Mouse (Mus musculus) hindbrain, embryonic 15.5 days (tissue): ENCODE data around the gene Nbea. TPM values are rescaled to one million over a fixed set of nuclear protein-coding genes. Genes with fewer than 3 reads are reported as not detected.

Experiments
- ATAC-seq: fragments of 200-750 bp; cut with Nextera tagmentation; 2 replicates; pipeline ENCODE4 v1.8.0; 2017; ENCODE audit warnings: low read depth, moderate number of reproducible peaks, moderate TSS enrichment; ENCODE audit not compliant: low FRiP score
- H3K27ac ChIP-seq: fragments of 300-500 bp; sonication (generic); replicated peaks from 2 replicates; pipeline ENCODE4 v1.5.1; 2015; ENCODE audit warnings: mild to moderate bottlenecking, inconsistent platforms
- H3K27me3 ChIP-seq: fragments of 300-500 bp; sonication (generic); 2 replicates; pipeline ENCODE4 v1.6.1; 2015; ENCODE audit warnings: control low read depth, inconsistent platforms
- H3K36me3 ChIP-seq: fragments of 300-500 bp; sonication (generic); 2 replicates; pipeline ENCODE4 v1.6.1; 2015; ENCODE audit warnings: control low read depth, inconsistent platforms
- H3K4me1 ChIP-seq: fragments of 300-500 bp; sonication (generic); replicated peaks from 2 replicates; pipeline ENCODE4 v1.6.1; 2015; ENCODE audit warnings: control low read depth, inconsistent platforms
- H3K4me2 ChIP-seq: fragments of 300-500 bp; sonication (generic); 2 replicates; pipeline ENCODE4 v1.6.1; 2015; ENCODE audit warnings: moderate library complexity, mild to moderate bottlenecking, inconsistent platforms
- H3K4me3 ChIP-seq: fragments of 300-500 bp; sonication (generic); 2 replicates; pipeline ENCODE4 v1.5.1; 2015; ENCODE audit warnings: mild to moderate bottlenecking, inconsistent platforms
- H3K9ac ChIP-seq: fragments of 300-500 bp; sonication (generic); 2 replicates; pipeline ENCODE4 v1.6.1; 2015; ENCODE audit warnings: inconsistent platforms
- H3K9me3 ChIP-seq: fragments of 300-500 bp; sonication (generic); 2 replicates; pipeline ENCODE4 v1.6.1; 2016; ENCODE audit warnings: control low read depth, inconsistent platforms
- WGBS: fragments of 180-500 bp; shearing (Covaris S2); methylation state at CpG from one replicate; pipeline ENCODE4 v1.1.7; 2015; 5-methylcytosine and 5-hydroxymethylcytosine counted together
- polyA plus RNA-seq: library from polyadenylated mRNA; unstranded; fragments of >200 nt; fragmentation: Nextera tagmentation; extraction: Ambion mirVana; gene quantifications from 2 replicates; pipeline ENCODE4 v1.2.1, GENCODE M21; 2015

The Nbea gene
- 55.2 and 61.2 TPM in 2 replicates for polyA plus RNA-seq

GRCm38 (mm10) chr3:56183159-56184133, at the start of gene Nbea:
Gene Nbea, minus strand, starts transcription at chr3:56183701.
- Histone ChIP-seq H3K36me3 (no peaks in the 10 kb centered on the region), H3K4me1 (peaks cover 16% of the 10 kb centered on the region), H3K4me2 (peak within 1 kb of the TSS; percentile 92), H3K9ac (peak within 1 kb of the TSS; percentile 98), H3K4me3 (peak within 1 kb of the TSS; percentile 83), H3K27me3 (no peaks in the 10 kb centered on the region), H3K27ac (peak within 1 kb of the TSS; percentile 98), H3K9me3 (no peaks in the 10 kb centered on the region)
- peak; percentile 85 for ATAC-seq
- under 1% methylated on average over 99 of the region's 131 CpGs for WGBS

GRCm38 (mm10) chr3:56229283-56229682, 45.8 kb upstream of the Nbea start:
- Histone ChIP-seq H3K9me3 (no peaks in the 10 kb centered on the region), H3K27ac (no peak overlapping the region), H3K27me3 (no peaks in the 10 kb centered on the region), H3K4me1 (no peaks in the 10 kb centered on the region), H3K9ac (no peak overlapping the region), H3K36me3 (no peaks in the 10 kb centered on the region), H3K4me3 (no peak overlapping the region), H3K4me2 (no peak overlapping the region)
- WGBS = 56% methylated on average over 1 of the region's 1 CpGs
- no peak for ATAC-seq

GRCm38 (mm10) chr3:56215989-56216388, 32.5 kb upstream of the Nbea start:
- Histone ChIP-seq H3K27me3 (no peaks in the 10 kb centered on the region), H3K4me2 (no peak overlapping the region), H3K36me3 (no peaks in the 10 kb centered on the region), H3K9me3 (no peaks in the 10 kb centered on the region), H3K9ac (no peak overlapping the region), H3K4me3 (no peak overlapping the region), H3K27ac (no peak overlapping the region), H3K4me1 (no peaks in the 10 kb centered on the region)
- WGBS = 84% methylated on average over 2 of the region's 2 CpGs
- ATAC-seq = no peak

GRCm38 (mm10) chr3:56203968-56204367, 20.5 kb upstream of the Nbea start:
- no peak overlapping the region for H3K4me2 ChIP-seq
- H3K27ac ChIP-seq = no peak overlapping the region
- no peaks in the 10 kb centered on the region for H3K36me3 ChIP-seq
- H3K4me1 ChIP-seq = no peaks in the 10 kb centered on the region
- H3K27me3 ChIP-seq = no peaks in the 10 kb centered on the region
- 84% methylated on average over 6 of the region's 6 CpGs for WGBS
- no peak overlapping the region for H3K9ac ChIP-seq
- no peaks in the 10 kb centered on the region for H3K9me3 ChIP-seq
- H3K4me3 ChIP-seq = no peak overlapping the region
- ATAC-seq = no peak

- no peaks in the 10 kb centered on the region for H3K36me3 ChIP-seq
- H3K4me3 ChIP-seq = no peak overlapping the region
- H3K4me1 ChIP-seq = 0 out of 2 replicates have a peak, but pooled peaks cover 4% of the 10 kb centered on the region
- H3K27me3 ChIP-seq = no peaks in the 10 kb centered on the region
- H3K4me2 ChIP-seq = no peak overlapping the region
- WGBS = 89% methylated on average over 1 of the region's 1 CpGs
- no peak overlapping the region for H3K27ac ChIP-seq
- no peak overlapping the region for H3K9ac ChIP-seq
- no peak for ATAC-seq
- no peaks in the 10 kb centered on the region for H3K9me3 ChIP-seq
Observed at GRCm38 (mm10) chr3:56188238-56188637, 4.7 kb upstream of the Nbea start.

- no peak for ATAC-seq
- H3K36me3 ChIP-seq = no peaks in the 10 kb centered on the region
- 0 out of 2 replicates have a peak, but pooled peaks cover 4% of the 10 kb centered on the region for H3K4me1 ChIP-seq
- H3K27ac ChIP-seq = no peak overlapping the region
- H3K4me2 ChIP-seq = no peak overlapping the region
- no peak overlapping the region for H3K4me3 ChIP-seq
- H3K27me3 ChIP-seq = no peaks in the 10 kb centered on the region
- no peak overlapping the region for H3K9ac ChIP-seq
- H3K9me3 ChIP-seq = no peaks in the 10 kb centered on the region
- WGBS = 78% methylated on average over 6 of the region's 6 CpGs
Observed at GRCm38 (mm10) chr3:56187131-56187779, 3.8 kb upstream of the Nbea start.

GRCm38 (mm10) chr3:56182371-56183158, 936 bp downstream of the Nbea start:
- Histone ChIP-seq H3K27ac (peak overlapping the region; percentile 98), H3K9ac (peak overlapping the region; percentile 98), H3K36me3 (no peaks in the 10 kb centered on the region), H3K4me2 (peak overlapping the region; percentile 92), H3K9me3 (no peaks in the 10 kb centered on the region), H3K27me3 (no peaks in the 10 kb centered on the region), H3K4me1 (peaks cover 16% of the 10 kb centered on the region), H3K4me3 (peak overlapping the region; percentile 83)
- WGBS = under 1% methylated on average over 54 of the region's 61 CpGs
- peak; percentile 62 for ATAC-seq

- 2% methylated on average over 4 of the region's 4 CpGs for WGBS
- Histone ChIP-seq H3K4me2 (peak overlapping the region; percentile 92), H3K27ac (peak overlapping the region; percentile 98), H3K9ac (peak overlapping the region; percentile 98), H3K36me3 (no peaks in the 10 kb centered on the region), H3K4me1 (peaks cover 16% of the 10 kb centered on the region), H3K9me3 (no peaks in the 10 kb centered on the region), H3K4me3 (peak overlapping the region; percentile 83), H3K27me3 (no peaks in the 10 kb centered on the region)
- no peak for ATAC-seq
Observed at GRCm38 (mm10) chr3:56181991-56182370, 1.5 kb downstream of the Nbea start.

GRCm38 (mm10) chr3:56181025-56181424, 2.5 kb downstream of the Nbea start:
- H3K27ac ChIP-seq = peak overlapping the region; percentile 53
- peak overlapping the region; percentile 98; the same call in 1 of the 2 replicates for H3K9ac ChIP-seq
- WGBS = 19% methylated on average over 3 of the region's 3 CpGs
- peak overlapping the region; percentile 92 for H3K4me2 ChIP-seq
- H3K36me3 ChIP-seq = no peaks in the 10 kb centered on the region
- no peaks in the 10 kb centered on the region for H3K27me3 ChIP-seq
- H3K4me1 ChIP-seq = peaks cover 16% of the 10 kb centered on the region
- no peak for ATAC-seq
- H3K4me3 ChIP-seq = peak overlapping the region; percentile 83
- no peaks in the 10 kb centered on the region for H3K9me3 ChIP-seq

- 88% methylated on average over 2 of the region's 2 CpGs for WGBS
- Histone ChIP-seq H3K4me3 (no peak overlapping the region), H3K4me1 (no peaks in the 10 kb centered on the region), H3K27ac (no peak overlapping the region), H3K36me3 (no peaks in the 10 kb centered on the region), H3K9ac (no peak overlapping the region), H3K9me3 (no peaks in the 10 kb centered on the region), H3K27me3 (no peaks in the 10 kb centered on the region), H3K4me2 (no peak overlapping the region)
- no peak for ATAC-seq
Observed at GRCm38 (mm10) chr3:56157864-56158263, 25.6 kb downstream of the Nbea start.

GRCm38 (mm10) chr3:56126674-56127073, 56.8 kb downstream of the Nbea start:
- Histone ChIP-seq H3K27me3 (no peaks in the 10 kb centered on the region), H3K4me1 (no peaks in the 10 kb centered on the region), H3K4me3 (no peak overlapping the region), H3K27ac (no peak overlapping the region), H3K4me2 (no peak overlapping the region), H3K36me3 (no peaks in the 10 kb centered on the region), H3K9me3 (peaks cover 6% of the 10 kb centered on the region; the same call in 1 of the 2 replicates), H3K9ac (no peak overlapping the region)
- WGBS = 84% methylated on average over 3 of the region's 3 CpGs
- ATAC-seq = no peak
